Comparison of ENCODE assay signal across 14 mouse cellular contexts in genomic region chr4:128483891-128484290, GRCm38 (mm10).
DNase-seq lines count a peak whose midpoint lies in the region.
"Had no signal": no experiment of that assay in that cellular context is flagged by ENCODE, and none has a peak within 500 bp of the region (broad histone marks: within the 10 kb centered on the region; RNA-seq: fewer than 3 reads in every experiment).

No protein-coding gene starts in this region.

- DNase-seq in cerebellum, adult 9-10 months: peak; percentile 9
- DNase-seq in cerebellum, adult 8-10 months: no peak
- peak; percentile 64 to 71 for DNase-seq in cerebellum, postnatal 14 days
- DNase-seq in cerebellum, adult 11-12 months: no peak
- DNase-seq in cerebellum, postnatal 25 days: peak; percentile 22 to 37
- DNase-seq in embryo, embryonic 11 days: no peak
- DNase-seq: adrenal gland, postnatal 10 days; adrenal gland, postnatal 36 days; B cell, adult 2 months; forebrain, postnatal 0 days; gastrocnemius, adult 2 months; gastrocnemius, postnatal 14 days; heart, adult 11 months; kidney, adult 2 months had no signal

Comparison
In these comparisons a context has a peak if more than half of its experiments do, and no peak if none do; other contexts are left out.
1. DNase-seq: peak in cerebellum, adult 9-10 months (single experiment), cerebellum, postnatal 14 days (2 of 2) and cerebellum, postnatal 25 days (2 of 2); none in cerebellum, adult 8-10 months (single experiment), cerebellum, adult 11-12 months (single experiment) and embryo, embryonic 11 days (single experiment).